Mouse (Mus musculus): ENCODE measurements around the gene Bmt2. TPM values are rescaled to one million over a fixed set of nuclear protein-coding genes. Genes with fewer than 3 reads are reported as not detected.
A peak's percentile ranks its signal among the peaks of the same experiment; 100 is the strongest.

Bmt2 gene
- 2.5 and 3.4 TPM in 2 replicates for polyA plus RNA-seq (2015; fragmentation: Nextera tagmentation; extraction: Ambion mirVana)

DNA sequence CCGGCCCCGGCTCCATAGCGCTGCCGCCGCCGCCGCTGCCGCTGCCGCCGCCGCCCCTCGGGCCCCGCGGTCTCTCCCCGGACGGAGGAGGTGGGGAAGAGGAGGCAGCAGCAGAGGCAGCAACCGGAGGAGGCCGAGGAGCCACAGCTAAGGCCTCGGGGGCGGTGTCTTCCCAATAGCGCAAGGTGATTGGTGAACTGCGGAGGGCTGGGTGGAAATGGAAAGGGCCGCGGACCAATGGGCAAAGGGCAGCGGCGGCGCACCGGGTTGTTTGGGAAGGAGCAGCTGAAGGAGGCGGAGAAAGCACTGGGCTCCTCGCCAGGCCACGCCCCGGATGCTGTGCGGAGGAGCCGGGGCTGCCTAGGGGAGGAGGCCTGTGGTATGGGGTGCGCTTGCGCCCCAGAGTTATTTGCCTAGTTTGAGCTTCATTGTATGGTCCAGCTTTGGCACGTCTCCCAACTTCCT, at the start of gene Bmt2:
Bmt2 (minus strand) TSS at position 149 of the 465 bp plus-strand sequence.
- H3K27ac ChIP-seq (ENCODE audit: low read length): peak within 1 kb of the TSS; percentile 90

DNA sequence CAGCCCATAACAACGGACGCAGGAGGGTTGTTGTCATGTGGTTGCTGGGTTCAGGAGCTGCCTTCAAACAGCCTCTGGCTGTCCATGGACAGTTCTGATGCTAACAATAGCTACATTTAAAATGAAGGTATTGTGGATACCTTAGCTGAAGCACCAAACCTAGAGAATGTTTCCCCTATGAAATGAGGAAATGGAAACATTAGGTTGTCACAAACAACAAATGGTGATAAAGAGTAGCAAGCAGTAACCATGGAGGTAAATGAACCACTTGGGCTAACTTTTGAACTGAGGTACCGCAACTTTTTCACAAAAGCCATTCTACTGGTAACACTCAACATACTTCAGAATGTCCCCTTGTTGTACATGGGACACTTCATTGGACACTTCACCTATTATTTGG, 44.4 kb upstream of the Bmt2 start:
- Histone ChIP-seq H3K27me3 (ENCODE audit: control insufficient read depth, insufficient read depth, low read depth, low read length) (no peaks in the 10 kb centered on the region), H3K9ac (ENCODE audit: low read depth, low read length) (no peak overlapping the region), H3K4me1 (ENCODE audit: control insufficient read depth, low read depth, low read length) (no peaks in the 10 kb centered on the region), H3K36me3 (ENCODE audit: control insufficient read depth, insufficient read depth) (no peaks in the 10 kb centered on the region), H3K4me2 (ENCODE audit: low read depth, low read length) (no peak overlapping the region), H3K4me3 (ENCODE audit: low read depth, low read length) (no peak overlapping the region), H3K9me3 (replicated peaks; ENCODE audit: control insufficient read depth, low read length) (no peaks in the 10 kb centered on the region), H3K27ac (ENCODE audit: low read length) (no peak overlapping the region)
- 71% methylated on average over 3 of the region's 3 CpGs for WGBS (ENCODE audit: insufficient replicate concordance)
- ATAC-seq (ENCODE audit: low read depth): no peak

More for the DNA sequence above, at the start of gene Bmt2:
- H3K4me1 ChIP-seq (ENCODE audit: control insufficient read depth, low read depth, low read length): peaks cover 9% of the 10 kb centered on the region
- H3K36me3 ChIP-seq (ENCODE audit: control insufficient read depth, insufficient read depth): no peaks in the 10 kb centered on the region
- no peaks in the 10 kb centered on the region for H3K9me3 ChIP-seq (replicated peaks; ENCODE audit: control insufficient read depth, low read length)
- peak within 1 kb of the TSS; percentile 95 for H3K9ac ChIP-seq (ENCODE audit: low read depth, low read length)
- H3K27me3 ChIP-seq (ENCODE audit: control insufficient read depth, insufficient read depth, low read depth, low read length): no peaks in the 10 kb centered on the region
- peak within 1 kb of the TSS; percentile 88 for H3K4me2 ChIP-seq (ENCODE audit: low read depth, low read length)
- H3K4me3 ChIP-seq (ENCODE audit: low read depth, low read length): peak within 1 kb of the TSS; percentile 92
- under 1% methylated on average over 36 of the region's 37 CpGs for WGBS (ENCODE audit: insufficient replicate concordance)
- peak; percentile 99 for ATAC-seq (ENCODE audit: low read depth)

DNA sequence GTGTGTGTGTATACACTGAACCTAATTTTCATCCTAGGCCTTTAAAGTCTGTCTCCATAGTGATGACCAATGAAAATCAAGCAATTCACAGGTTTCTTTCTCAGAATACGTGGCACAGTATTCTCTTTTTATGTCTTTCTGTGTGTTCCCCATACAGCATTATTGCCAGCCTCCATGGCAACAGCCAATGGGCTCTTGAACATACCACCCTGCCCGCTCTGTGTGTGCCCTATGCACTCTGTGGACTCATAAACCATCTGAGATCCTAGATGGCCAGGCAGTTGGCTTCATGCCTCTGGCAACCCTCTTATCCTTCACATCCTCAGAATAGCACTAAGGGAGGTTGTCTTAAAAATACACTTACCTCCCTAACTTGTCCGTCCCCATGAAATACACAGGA, 37.1 kb upstream of the Bmt2 start:
- H3K36me3 ChIP-seq (ENCODE audit: control insufficient read depth, insufficient read depth): no peaks in the 10 kb centered on the region
- H3K4me1 ChIP-seq (ENCODE audit: control insufficient read depth, low read depth, low read length): no peaks in the 10 kb centered on the region

GRCm38 (mm10) chr6:13696882-13697281, 19.1 kb upstream of the Bmt2 start:
- 47% methylated on average over 4 of the region's 4 CpGs for WGBS (ENCODE audit: insufficient replicate concordance)
- ATAC-seq (ENCODE audit: low read depth): no peak
- H3K4me2 ChIP-seq (ENCODE audit: low read depth, low read length): no peak overlapping the region

More for the DNA sequence above, 37.1 kb upstream of the Bmt2 start:
- no peak for ATAC-seq (ENCODE audit: low read depth)
- Histone ChIP-seq H3K9ac (ENCODE audit: low read depth, low read length) (no peak overlapping the region), H3K27ac (ENCODE audit: low read length) (no peak overlapping the region), H3K9me3 (replicated peaks; ENCODE audit: control insufficient read depth, low read length) (no peaks in the 10 kb centered on the region), H3K4me3 (ENCODE audit: low read depth, low read length) (no peak overlapping the region), H3K4me2 (ENCODE audit: low read depth, low read length) (no peak overlapping the region), H3K27me3 (ENCODE audit: control insufficient read depth, insufficient read depth, low read depth, low read length) (no peaks in the 10 kb centered on the region)
- 64% methylated on average over 3 of the region's 3 CpGs for WGBS (ENCODE audit: insufficient replicate concordance)

GRCm38 (mm10) chr6:13695103-13695845, 17.5 kb upstream of the Bmt2 start:
- Histone ChIP-seq H3K27me3 (ENCODE audit: control insufficient read depth, insufficient read depth, low read depth, low read length) (no peaks in the 10 kb centered on the region), H3K9me3 (replicated peaks; ENCODE audit: control insufficient read depth, low read length) (no peaks in the 10 kb centered on the region), H3K36me3 (ENCODE audit: control insufficient read depth, insufficient read depth) (no peaks in the 10 kb centered on the region), H3K4me3 (ENCODE audit: low read depth, low read length) (no peak overlapping the region), H3K4me2 (ENCODE audit: low read depth, low read length) (no peak overlapping the region), H3K9ac (ENCODE audit: low read depth, low read length) (no peak overlapping the region), H3K4me1 (ENCODE audit: control insufficient read depth, low read depth, low read length) (no peaks in the 10 kb centered on the region), H3K27ac (ENCODE audit: low read length) (no peak overlapping the region)
- no peak for ATAC-seq (ENCODE audit: low read depth)
- WGBS (ENCODE audit: insufficient replicate concordance): 60% methylated on average over 2 of the region's 2 CpGs

More at GRCm38 (mm10) chr6:13696882-13697281, 19.1 kb upstream of the Bmt2 start:
- Histone ChIP-seq H3K9ac (ENCODE audit: low read depth, low read length) (no peak overlapping the region), H3K27me3 (ENCODE audit: control insufficient read depth, insufficient read depth, low read depth, low read length) (no peaks in the 10 kb centered on the region), H3K27ac (ENCODE audit: low read length) (no peak overlapping the region), H3K36me3 (ENCODE audit: control insufficient read depth, insufficient read depth) (no peaks in the 10 kb centered on the region), H3K4me1 (ENCODE audit: control insufficient read depth, low read depth, low read length) (no peaks in the 10 kb centered on the region), H3K4me3 (ENCODE audit: low read depth, low read length) (no peak overlapping the region), H3K9me3 (replicated peaks; ENCODE audit: control insufficient read depth, low read length) (no peaks in the 10 kb centered on the region)

DNA sequence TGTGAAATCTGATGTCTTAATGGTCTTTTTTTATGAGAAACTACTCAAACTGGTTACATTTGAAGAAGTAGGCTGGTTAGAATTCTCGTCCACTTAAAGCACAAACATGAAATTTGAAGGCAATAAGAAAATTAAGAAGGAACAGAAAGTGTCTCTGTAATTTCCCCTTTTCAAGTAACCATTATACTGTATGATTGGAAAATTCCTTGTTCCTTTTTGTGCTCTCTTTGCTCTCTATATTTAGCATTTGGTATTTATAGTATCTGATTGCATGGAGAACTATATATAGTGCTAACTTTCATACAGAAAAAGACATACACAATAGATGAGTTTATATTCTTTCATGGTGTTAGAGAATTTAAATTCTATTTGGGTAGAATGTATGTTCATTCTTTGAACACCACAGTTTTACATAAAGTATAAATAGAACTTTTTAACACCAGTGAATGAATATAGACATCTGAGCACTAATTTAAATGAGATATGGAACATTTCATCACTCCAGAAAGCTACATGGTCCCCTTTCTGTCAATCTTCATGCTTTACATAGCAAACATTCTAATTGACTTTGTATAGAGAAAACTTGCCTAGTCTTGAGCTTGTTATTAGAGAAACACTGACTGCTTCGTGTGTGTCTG, 14.0 kb upstream of the Bmt2 start:
- Histone ChIP-seq H3K9me3 (replicated peaks; ENCODE audit: control insufficient read depth, low read length) (no peaks in the 10 kb centered on the region), H3K36me3 (ENCODE audit: control insufficient read depth, insufficient read depth) (no peaks in the 10 kb centered on the region), H3K9ac (ENCODE audit: low read depth, low read length) (no peak overlapping the region), H3K27me3 (ENCODE audit: control insufficient read depth, insufficient read depth, low read depth, low read length) (no peaks in the 10 kb centered on the region), H3K4me1 (ENCODE audit: control insufficient read depth, low read depth, low read length) (no peaks in the 10 kb centered on the region), H3K4me2 (ENCODE audit: low read depth, low read length) (no peak overlapping the region), H3K4me3 (ENCODE audit: low read depth, low read length) (no peak overlapping the region), H3K27ac (ENCODE audit: low read length) (no peak overlapping the region)
- ATAC-seq (ENCODE audit: low read depth): no peak
- WGBS (ENCODE audit: insufficient replicate concordance): 37% methylated on average over 2 of the region's 2 CpGs

GRCm38 (mm10) chr6:13690398-13690797, 12.6 kb upstream of the Bmt2 start:
- no peak overlapping the region for H3K9ac ChIP-seq (ENCODE audit: low read depth, low read length)
- ATAC-seq (ENCODE audit: low read depth): no peak
- H3K4me1 ChIP-seq (ENCODE audit: control insufficient read depth, low read depth, low read length): no peaks in the 10 kb centered on the region
- no peaks in the 10 kb centered on the region for H3K9me3 ChIP-seq (replicated peaks; ENCODE audit: control insufficient read depth, low read length)
- H3K36me3 ChIP-seq (ENCODE audit: control insufficient read depth, insufficient read depth): no peaks in the 10 kb centered on the region
- no peaks in the 10 kb centered on the region for H3K27me3 ChIP-seq (ENCODE audit: control insufficient read depth, insufficient read depth, low read depth, low read length)
- no peak overlapping the region for H3K4me2 ChIP-seq (ENCODE audit: low read depth, low read length)
- no peak overlapping the region for H3K4me3 ChIP-seq (ENCODE audit: low read depth, low read length)
- H3K27ac ChIP-seq (ENCODE audit: low read length): no peak overlapping the region

GRCm38 (mm10) chr6:13683929-13684595, 6.3 kb upstream of the Bmt2 start:
- Histone ChIP-seq H3K4me3 (ENCODE audit: low read depth, low read length) (no peak overlapping the region), H3K27me3 (ENCODE audit: control insufficient read depth, insufficient read depth, low read depth, low read length) (no peaks in the 10 kb centered on the region), H3K4me1 (ENCODE audit: control insufficient read depth, low read depth, low read length) (no peaks in the 10 kb centered on the region), H3K9ac (ENCODE audit: low read depth, low read length) (no peak overlapping the region), H3K36me3 (ENCODE audit: control insufficient read depth, insufficient read depth) (no peaks in the 10 kb centered on the region), H3K27ac (ENCODE audit: low read length) (no peak overlapping the region), H3K9me3 (replicated peaks; ENCODE audit: control insufficient read depth, low read length) (no peaks in the 10 kb centered on the region), H3K4me2 (ENCODE audit: low read depth, low read length) (no peak overlapping the region)
- ATAC-seq (ENCODE audit: low read depth): no peak
- WGBS (ENCODE audit: insufficient replicate concordance): 62% methylated on average over 2 of the region's 2 CpGs

GRCm38 (mm10) chr6:13678349-13678748, 583 bp upstream of the Bmt2 start:
- H3K4me3 ChIP-seq (ENCODE audit: low read depth, low read length): peak overlapping the region; percentile 92
- H3K9ac ChIP-seq (ENCODE audit: low read depth, low read length): peak overlapping the region; percentile 42; the same call in 1 of the 2 replicates
- no peaks in the 10 kb centered on the region for H3K27me3 ChIP-seq (ENCODE audit: control insufficient read depth, insufficient read depth, low read depth, low read length)
- H3K36me3 ChIP-seq (ENCODE audit: control insufficient read depth, insufficient read depth): no peaks in the 10 kb centered on the region
- no peaks in the 10 kb centered on the region for H3K9me3 ChIP-seq (replicated peaks; ENCODE audit: control insufficient read depth, low read length)
- WGBS (ENCODE audit: insufficient replicate concordance): 26% methylated on average over 5 of the region's 5 CpGs
- peak overlapping the region; percentile 41 for H3K27ac ChIP-seq (ENCODE audit: low read length)
- no peak for ATAC-seq (ENCODE audit: low read depth)
- peaks cover 9% of the 10 kb centered on the region for H3K4me1 ChIP-seq (ENCODE audit: control insufficient read depth, low read depth, low read length)
- H3K4me2 ChIP-seq (ENCODE audit: low read depth, low read length): peak overlapping the region; percentile 88
